Mouse (Mus musculus) c-Kit-positive CD71-negative TER-119-negative erythroid progenitor cells, embryonic 14.5 days (primary cell): Measurements from ENCODE around the gene Spata6.

Experiments
- DNase-seq: peaks from one replicate; pipeline ENCODE4 v3.0.0-alpha.2; 2013; ENCODE audit warnings: low read depth

Gene Spata6

GRCm38 (mm10) chr4:111838882-111839281 is 119.1 kb downstream of the Spata6 start:
- DNase-seq: no peak

- no peak for DNase-seq
These were observed 132.8 kb downstream of the Spata6 start for GRCm38 (mm10) chr4:111852626-111853025.

GRCm38 (mm10) chr4:111866701-111867100 is 146.9 kb downstream of the Spata6 start:
- no peak for DNase-seq

- no peak for DNase-seq
These were observed 148.1 kb downstream of the Spata6 start for GRCm38 (mm10) chr4:111867743-111868401.
